Mouse (Mus musculus) adrenal gland, adult (tissue): ENCODE data around the gene Lrrc66.

Experiments used
- DNase-seq, 2 experiments: peaks; one replicate each; pipeline ENCODE4 v3.0.0; 2022 to 2023; ENCODE audit warnings: low spot score in 1 of 2; ENCODE audit not compliant: inconsistent age in 2 of 2

Lrrc66 gene

GRCm38 (mm10) chr5:73615211-73615610, 17.1 kb downstream of the Lrrc66 start:
- DNase-seq: no peak

- no peak for DNase-seq
These were observed 19.0 kb downstream of the Lrrc66 start for GRCm38 (mm10) chr5:73613296-73613695.

DNA sequence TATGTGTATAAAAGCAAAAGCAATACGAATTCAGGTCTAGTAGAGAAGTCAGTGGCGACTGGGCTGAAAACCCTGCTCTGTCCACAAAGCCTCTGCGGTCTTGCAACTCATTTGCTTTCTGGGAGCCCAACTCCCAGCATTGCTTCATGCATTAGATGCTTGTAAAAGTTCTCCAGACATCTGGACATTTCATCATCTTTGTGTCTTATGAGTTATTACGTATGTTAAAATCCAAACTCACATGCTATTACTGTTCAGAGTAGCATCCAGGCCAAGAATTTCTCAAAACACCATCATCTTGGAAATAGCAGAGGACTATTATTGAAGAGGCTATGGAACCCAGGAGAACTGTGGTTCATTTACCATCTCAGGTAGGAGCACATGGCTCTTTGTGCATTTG, 21.3 kb downstream of the Lrrc66 start:
- no peak for DNase-seq

GRCm38 (mm10) chr5:73604964-73605363, 27.4 kb downstream of the Lrrc66 start:
- no peak for DNase-seq

GRCm38 (mm10) chr5:73604542-73604941, 27.8 kb downstream of the Lrrc66 start:
- DNase-seq: no peak

DNA sequence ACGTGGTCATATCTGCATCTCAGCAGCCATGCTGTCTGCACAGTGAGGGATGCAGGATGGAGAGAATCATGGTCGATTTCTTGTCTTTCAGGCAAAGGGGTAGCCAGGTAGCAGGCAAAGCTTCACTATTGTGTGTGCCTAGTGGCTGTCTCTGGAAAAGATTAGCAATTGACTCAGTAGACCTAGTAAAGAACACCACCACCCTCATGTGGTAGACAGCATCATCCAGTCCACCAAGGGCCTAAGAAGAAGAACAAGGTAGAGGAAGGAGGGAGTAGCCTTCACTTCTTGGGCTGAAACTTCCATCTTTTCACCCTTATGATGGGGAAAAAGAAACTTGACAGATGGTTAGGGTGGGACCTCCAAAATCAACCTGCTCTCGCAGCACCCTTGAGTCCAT, 29.5 kb downstream of the Lrrc66 start:
- peak in 1 of 2 experiments; percentile 27 for DNase-seq

GRCm38 (mm10) chr5:73601361-73601763, 31.0 kb downstream of the Lrrc66 start:
- DNase-seq: no peak

DNA sequence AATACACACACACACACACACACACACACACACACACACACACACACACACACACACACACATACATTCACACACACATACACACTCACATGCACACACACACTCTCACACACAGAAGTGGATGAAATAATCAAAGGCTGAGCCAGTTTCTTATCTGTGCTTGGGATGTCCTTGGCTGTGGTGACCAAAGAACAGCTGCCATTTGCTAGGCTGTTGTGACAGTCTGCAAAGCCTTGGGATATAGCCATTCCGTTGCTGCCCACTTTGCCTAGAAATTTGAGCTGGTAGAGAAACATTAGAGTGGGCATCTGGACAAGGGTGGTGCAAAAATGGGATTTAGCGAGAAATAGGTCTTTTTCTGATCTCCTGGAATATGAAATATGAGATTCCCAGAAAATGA, 32.3 kb downstream of the Lrrc66 start:
- DNase-seq: peak; percentile 67 to 85

GRCm38 (mm10) chr5:73598943-73599695, 33.2 kb downstream of the Lrrc66 start:
- DNase-seq: peak; percentile 42 to 60

GRCm38 (mm10) chr5:73587119-73587518, 45.2 kb downstream of the Lrrc66 start:
- DNase-seq: no peak

DNA sequence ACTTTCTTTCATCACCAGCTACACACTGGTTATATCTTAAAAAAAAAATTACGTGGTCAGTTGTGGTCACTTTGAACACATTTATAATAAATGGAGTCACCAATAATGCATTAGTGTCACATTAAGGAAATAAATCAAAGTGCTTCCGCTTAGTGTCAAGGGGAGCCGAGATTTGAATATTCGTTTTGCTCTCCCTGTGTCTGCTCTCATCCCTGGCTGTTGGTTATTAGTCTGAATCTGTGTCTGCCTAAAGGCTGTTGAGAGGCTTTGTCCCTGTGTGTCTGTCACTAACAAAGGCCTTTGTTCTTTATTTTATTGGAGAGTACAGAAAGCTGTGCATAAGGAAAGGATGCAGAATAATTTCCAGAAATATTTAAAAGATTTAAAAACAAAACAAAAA, 45.7 kb downstream of the Lrrc66 start:
- peak in 1 of 2 experiments; percentile 15 for DNase-seq

DNA sequence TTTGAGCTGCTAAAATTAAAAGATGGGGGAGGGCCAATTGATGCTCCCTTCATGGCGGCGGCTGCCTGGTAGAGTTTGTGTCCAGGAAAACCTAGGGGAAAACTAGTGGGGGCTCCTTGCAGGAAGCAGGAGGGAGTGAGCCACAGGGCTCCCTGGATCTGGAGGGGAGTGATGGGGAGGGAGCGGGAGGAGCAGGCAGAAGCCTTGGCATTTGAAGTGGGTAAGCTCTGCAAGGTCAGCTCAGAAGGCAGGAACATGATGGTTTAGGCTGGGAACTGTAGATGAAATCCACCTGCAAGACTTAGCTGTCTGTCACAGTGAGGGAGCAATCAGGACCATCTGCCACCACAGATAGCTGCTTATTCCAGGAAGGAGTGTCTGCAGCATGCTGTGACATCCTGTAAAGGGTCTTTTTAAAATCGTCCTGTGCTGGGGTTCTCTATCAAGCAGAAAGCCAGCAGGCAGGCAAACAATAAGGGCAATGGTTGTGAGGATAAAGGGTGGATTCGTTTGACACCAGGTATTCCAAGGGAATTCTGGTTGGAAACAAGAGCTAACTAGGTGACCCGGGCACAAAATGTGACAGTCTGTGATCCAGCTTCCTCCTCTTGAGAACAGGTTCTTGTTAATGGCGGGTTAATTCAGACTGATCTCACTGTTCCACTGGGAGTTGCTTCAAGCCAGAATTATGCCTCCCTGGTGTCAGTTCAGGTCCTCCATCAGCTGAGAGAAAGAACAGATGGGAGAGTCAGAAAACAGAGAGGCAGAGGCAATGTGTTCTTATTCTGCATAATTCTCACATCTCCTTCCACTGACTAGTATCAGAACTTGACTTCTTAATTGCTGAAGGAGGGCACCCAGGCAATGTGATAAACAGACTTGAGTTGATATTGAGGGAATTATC, 46.9 kb downstream of the Lrrc66 start:
- peak; percentile 81 to 90 for DNase-seq

DNA sequence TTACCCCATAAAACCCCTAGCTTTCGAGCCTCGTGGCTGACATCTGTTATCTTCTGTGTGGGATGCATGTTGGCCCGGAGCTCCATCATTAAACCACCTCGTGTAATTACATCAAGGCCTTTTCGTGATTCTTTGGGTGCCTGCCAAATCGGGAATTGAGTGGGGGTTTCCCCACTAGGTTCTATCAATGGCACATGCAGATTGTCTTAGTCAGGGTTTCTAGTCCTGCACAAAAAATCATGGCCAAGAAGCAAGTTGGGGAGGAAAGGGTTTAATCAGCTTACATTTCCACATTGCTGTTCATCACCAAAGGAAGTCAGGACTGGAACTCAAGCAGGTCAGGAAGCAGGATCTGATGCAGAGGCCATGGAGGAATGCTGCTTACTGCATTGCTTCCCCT, 48.3 kb downstream of the Lrrc66 start:
- DNase-seq: peak in 1 of 2 experiments; percentile 31

GRCm38 (mm10) chr5:73578131-73578530, 54.2 kb downstream of the Lrrc66 start:
- peak in 1 of 2 experiments; percentile 14 for DNase-seq

- DNase-seq: peak in 1 of 2 experiments; percentile 32
These were observed 55.6 kb downstream of the Lrrc66 start for GRCm38 (mm10) chr5:73576708-73577107.

- peak in 1 of 2 experiments; percentile 83 for DNase-seq
These were observed 57.7 kb downstream of the Lrrc66 start for GRCm38 (mm10) chr5:73574616-73575015.

- peak in 1 of 2 experiments; percentile 58 for DNase-seq
These were observed 58.5 kb downstream of the Lrrc66 start for GRCm38 (mm10) chr5:73573789-73574188.

DNA sequence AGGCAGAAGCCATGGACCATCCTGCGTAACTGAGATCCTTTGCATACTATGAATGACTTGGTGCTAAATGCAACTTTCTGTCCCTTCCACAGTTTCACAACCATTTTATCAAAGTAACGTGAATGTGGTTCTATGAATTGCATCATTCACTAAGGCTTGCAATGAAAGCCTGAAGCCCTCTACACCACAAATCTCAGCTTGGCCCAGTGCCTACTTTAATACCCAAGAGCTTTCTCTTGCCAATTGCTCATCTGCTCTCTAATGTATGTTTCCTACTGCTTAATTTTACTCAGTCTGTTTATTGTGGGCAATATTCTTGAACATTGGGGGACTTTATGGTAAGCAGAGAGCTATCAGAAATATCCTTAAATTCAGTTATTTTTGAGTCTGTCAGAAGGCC, 59.5 kb downstream of the Lrrc66 start:
- peak in 1 of 2 experiments; percentile 37 for DNase-seq

- DNase-seq: peak in 1 of 2 experiments; percentile 16
These were observed 60.8 kb downstream of the Lrrc66 start for GRCm38 (mm10) chr5:73571395-73572156.

GRCm38 (mm10) chr5:73569181-73569580, 63.1 kb downstream of the Lrrc66 start:
- DNase-seq: peak in 1 of 2 experiments; percentile 25

- DNase-seq: peak in 1 of 2 experiments; percentile 58
These were observed 65.4 kb downstream of the Lrrc66 start for GRCm38 (mm10) chr5:73566892-73567291.
